Mouse (Mus musculus) liver, adult 2 months (tissue): ENCODE measurements at regions not wholly inside any gene's neighbourhood (a gene's known extent, or its start where the extent isn't known, plus 50 kb on each side); places are given as distances from the start of the nearest gene placed in this dataset.

Experiments used
- CTCF ChIP-seq: fragments of 200-500 bp; IDR thresholded peaks from 2 replicates; pipeline ENCODE4 v1.5.1; 2011; ENCODE audit warnings: low read depth, low read length, control low read depth
- POLR2A ChIP-seq: fragments of 200-500 bp; IDR thresholded peaks from 2 replicates; pipeline ENCODE4 v1.6.1; 2011; ENCODE audit warnings: low read length, control low read depth; ENCODE audit not compliant: insufficient read depth; ENCODE audit errors: extremely low read depth

GRCm38 (mm10) chr12:25455281-25455989, 358.5 kb upstream of the Id2 start:
- no peak for TF ChIP-seq CTCF
- TF ChIP-seq POLR2A, result no peak
